10 mouse cellular contexts compared by ENCODE assay signal in genomic region chr1:192359212-192359611, GRCm38 (mm10).
"Had no signal": no experiment of that assay in that cellular context is flagged by ENCODE, and none has a peak within 500 bp of the region (broad histone marks: within the 10 kb centered on the region; RNA-seq: fewer than 3 reads in every experiment).

No protein-coding gene starts in this region.

- DNase-seq: kidney, adult 11 months; kidney, adult 8-10 months; kidney, postnatal 10 days; kidney, postnatal 36 days; layer of hippocampus, postnatal 36 days; liver, postnatal 0 days; lung, embryonic 14.5 days; thymus, adult 2 months; thymus, postnatal 14 days; thymus, postnatal 4 days had no signal
